Mouse (Mus musculus) cerebellum, adult 8-10 months (tissue): ENCODE measurements around the gene Ghrl.
"Not testable (repeated sequence)": the region's sequence is repeated elsewhere in the genome, so short reads cannot be mapped to it uniquely, and the experiment has no call there.

Experiments
- DNase-seq: peaks from one replicate; pipeline ENCODE4 v3.0.0; 2022

Ghrl gene

GRCm38 (mm10) chr6:113696582-113697221 lies 23.0 kb downstream of the Ghrl start, which contains the start of gene Tatdn2:
Gene Tatdn2, plus strand, starts transcription at chr6:113697050.
- peak; percentile 93 for DNase-seq

DNA sequence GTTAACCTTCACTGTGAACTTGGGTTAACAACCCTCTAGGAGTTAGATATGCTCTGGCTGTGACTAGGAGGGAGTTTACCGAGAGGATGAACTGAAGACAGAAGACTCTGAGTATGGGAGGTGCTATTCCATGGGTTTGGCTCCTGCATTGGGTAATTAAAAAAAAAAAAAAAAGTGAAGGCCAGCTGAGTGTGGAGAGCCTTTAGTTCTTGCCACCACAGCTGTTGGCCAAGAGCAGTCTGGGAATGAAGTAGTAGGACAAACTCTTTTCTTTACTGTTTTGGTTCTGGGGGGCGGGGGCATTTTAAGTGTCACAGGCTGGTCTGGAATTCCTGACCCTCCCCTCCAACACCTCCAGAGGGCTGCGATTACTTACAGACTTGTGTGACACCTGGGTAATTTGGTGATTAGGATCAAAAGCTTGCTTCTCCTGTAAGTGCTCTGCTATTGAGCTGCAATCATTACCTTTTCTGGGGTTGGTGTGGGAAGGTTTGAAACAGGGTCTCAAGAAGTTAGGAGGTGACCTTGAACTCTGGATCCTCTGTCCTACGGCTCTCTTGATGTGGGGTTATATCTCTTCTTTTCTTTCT lies 23.8 kb downstream of the Ghrl start:
- no peak for DNase-seq

GRCm38 (mm10) chr6:113695203-113695602 lies 24.5 kb downstream of the Ghrl start:
- DNase-seq, result no peak

DNA sequence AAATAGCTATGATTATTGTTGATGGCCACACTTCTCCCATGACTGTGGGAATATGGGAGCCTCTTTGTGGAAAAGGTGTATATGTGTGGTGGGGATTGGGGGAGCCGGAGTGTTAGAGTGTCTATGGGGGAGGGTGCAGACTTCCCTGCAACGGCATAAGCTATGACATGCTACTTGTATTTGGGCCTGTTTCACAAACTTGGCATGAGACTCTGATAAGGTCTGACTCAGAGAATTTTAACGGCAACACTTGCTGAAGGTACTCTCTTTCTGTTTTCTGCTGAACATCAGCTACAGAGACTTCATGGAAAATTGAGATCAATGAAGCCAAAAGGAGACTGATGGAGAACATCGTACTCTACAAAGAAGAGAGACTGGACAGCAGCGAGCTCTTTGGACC lies 26.3 kb downstream of the Ghrl start:
- no peak for DNase-seq

GRCm38 (mm10) chr6:113692661-113693133 lies 27.0 kb downstream of the Ghrl start:
- no peak for DNase-seq

DNA sequence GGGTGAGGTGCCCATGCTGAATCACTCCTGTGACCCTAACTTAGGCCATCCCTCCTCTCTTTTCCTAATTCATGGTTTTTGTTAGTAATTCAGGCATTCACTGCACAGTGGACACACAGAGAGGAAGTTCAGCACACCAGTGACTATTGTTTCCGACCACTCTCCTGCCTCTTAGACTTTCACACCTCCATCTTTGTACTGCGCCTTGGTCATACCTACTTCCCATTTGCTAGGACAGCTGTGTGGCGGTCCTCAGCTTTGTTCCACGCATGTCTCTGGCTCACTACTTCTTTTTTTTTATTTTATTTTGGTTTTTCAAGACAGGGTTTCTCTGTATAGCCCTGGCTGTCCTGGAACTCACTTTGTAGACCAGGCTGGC lies 28.6 kb downstream of the Ghrl start:
- no peak for DNase-seq

GRCm38 (mm10) chr6:113690400-113691083 lies 29.1 kb downstream of the Ghrl start:
- no peak for DNase-seq

- DNase-seq, result no peak
Measured at GRCm38 (mm10) chr6:113690008-113690399, 29.7 kb downstream of the Ghrl start.

DNA sequence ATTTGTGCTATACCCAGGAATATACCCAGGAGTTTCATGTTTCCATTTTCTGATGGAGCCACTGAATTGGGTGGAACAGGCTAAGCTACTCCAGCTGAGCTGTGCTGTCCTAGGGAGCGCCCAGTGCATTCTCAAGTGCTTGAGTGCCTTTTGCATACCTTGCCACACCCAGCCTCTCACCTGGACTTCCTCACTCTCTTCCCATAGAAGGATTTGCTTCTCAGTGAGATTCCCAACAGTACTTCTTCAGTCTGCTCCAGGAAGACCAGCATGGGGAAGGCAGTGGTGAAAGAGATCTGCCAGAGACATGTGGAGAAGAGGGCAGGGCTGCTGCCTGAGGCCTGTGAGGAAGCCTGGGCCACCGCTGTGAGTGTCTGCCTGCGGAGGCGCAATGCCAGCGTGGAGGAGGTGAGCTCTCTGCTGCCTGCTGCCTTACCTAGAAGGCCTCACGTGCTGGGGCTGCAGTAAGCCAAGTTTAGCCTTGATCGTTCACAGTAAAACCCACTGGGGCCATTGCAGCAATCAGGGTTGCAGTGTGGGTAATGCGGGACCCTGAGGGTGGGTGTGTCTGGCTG lies 33.0 kb downstream of the Ghrl start:
- peak; percentile 21 for DNase-seq

- DNase-seq, result no peak
Measured at GRCm38 (mm10) chr6:113683081-113683825, 36.4 kb downstream of the Ghrl start.

DNA sequence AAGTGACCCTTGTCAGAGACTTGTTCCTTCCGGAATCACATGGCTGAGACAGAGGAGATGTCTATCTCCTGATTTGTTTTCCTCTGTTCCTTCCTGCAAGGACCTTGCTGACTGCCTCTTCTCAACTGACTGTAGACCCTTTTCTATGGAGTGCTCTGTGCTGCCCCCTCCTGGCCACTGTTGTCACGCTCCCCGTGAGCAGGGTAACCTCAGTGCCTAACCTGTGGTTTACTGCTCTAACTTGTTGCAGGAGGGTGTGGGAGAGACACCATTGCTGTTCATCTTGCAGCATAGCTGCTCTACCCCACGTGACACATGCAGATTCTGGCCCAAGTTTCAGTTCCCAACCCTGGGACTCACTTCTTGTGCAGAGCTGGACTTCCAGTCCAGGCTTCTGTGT lies 38.4 kb downstream of the Ghrl start:
- DNase-seq, result peak; percentile 66

- no peak for DNase-seq
Measured at GRCm38 (mm10) chr6:113679993-113680566, 39.6 kb downstream of the Ghrl start.

DNA sequence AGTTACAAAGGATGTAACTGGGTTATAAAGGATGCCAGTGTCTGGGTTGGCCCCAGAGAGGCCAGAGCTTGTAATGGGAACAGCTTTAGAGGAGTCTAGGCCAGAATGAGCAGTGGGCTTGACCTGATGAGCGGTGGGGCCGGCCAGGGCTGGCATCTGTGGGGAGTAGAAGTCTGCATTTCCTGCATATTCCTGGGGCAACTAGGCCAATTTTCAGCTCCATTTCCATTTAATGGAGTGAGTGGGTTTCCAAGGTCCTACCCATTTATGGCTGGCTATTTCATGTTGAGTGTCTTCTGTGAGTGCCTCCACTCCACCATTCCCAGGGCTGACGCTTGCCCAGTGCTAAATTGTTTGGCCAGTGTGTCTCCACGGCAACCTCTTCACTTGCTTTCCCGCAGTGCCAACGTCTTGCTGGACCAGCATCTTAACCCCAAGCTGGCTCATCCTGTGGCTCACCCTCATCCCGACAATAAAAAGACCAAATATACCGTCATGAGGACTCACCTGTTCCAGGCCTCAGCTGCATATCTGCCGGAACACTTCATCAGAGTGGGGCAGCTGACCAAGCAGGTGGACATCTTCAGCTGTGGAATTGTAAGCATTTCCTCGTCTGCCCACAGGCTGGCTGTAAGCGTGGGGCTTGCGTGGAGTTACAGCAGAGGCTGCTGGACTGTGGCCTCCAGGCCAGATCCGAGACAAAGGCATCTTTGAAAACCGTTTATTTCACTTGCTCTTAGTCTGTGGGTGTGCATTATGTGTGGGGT lies 41.3 kb downstream of the Ghrl start:
- no peak for DNase-seq

- no peak for DNase-seq
Measured at GRCm38 (mm10) chr6:113677070-113677734, 42.5 kb downstream of the Ghrl start.

DNA sequence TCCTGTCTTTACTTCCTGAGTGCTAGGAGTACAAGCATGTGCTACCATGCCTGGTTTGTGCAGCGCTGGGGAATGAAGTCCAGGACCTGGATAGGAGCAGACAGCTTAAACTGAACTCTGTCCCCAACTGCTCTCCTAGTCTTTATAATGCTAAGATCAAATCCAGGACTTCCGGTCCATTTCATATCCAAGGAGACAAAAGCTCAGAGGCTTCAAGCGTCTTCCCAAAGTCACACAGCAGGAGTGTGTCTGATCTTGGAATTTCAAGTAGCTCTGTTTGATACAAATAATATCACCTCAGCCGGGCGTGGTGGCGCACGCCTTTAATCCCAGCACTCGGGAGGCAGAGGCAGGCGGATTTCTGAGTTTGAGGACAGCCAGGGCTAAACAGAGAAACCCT lies 43.7 kb downstream of the Ghrl start:
- DNase-seq, result no peak

DNA sequence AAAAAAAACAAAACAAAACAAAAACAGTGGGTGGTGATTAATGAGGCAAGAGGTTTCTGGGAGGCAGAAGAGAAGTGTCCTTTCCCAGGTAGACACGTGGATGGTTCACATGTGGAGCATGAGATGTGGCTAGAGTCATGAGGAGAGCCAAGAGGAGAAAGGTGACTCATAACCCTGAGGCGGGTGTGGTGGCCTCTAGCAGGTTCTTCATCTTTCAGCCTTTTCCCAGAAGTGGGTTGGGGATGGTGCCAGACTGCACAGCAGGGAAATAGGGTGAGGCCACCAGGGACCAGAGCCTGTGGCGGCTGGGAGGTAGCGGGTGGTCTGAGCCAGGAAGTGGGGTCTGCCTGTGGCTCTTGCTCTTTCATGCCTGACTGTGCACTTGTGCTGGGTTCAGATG lies 44.4 kb downstream of the Ghrl start:
- DNase-seq, result no peak

- no peak for DNase-seq
Measured at GRCm38 (mm10) chr6:113672989-113673388, 46.7 kb downstream of the Ghrl start.

DNA sequence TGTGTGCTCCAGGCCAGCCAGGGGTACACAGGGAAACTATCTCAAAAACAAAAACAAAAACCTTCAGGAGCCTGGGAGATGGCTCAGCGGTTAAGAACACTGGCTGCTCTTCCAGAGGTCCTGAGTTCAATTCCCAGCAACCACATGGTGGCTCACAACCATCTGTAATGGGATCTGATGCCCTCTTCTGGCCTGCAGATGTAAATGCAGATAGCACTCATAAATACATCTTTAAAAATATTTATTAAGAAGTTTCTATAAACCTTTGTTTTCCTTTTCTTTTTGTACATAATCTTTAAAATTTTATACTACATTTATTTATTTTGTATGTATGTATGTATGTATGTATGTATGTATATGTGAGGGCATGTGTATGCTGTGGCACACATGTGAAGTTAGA lies 47.7 kb downstream of the Ghrl start:
- not testable (repeated sequence) for DNase-seq

DNA sequence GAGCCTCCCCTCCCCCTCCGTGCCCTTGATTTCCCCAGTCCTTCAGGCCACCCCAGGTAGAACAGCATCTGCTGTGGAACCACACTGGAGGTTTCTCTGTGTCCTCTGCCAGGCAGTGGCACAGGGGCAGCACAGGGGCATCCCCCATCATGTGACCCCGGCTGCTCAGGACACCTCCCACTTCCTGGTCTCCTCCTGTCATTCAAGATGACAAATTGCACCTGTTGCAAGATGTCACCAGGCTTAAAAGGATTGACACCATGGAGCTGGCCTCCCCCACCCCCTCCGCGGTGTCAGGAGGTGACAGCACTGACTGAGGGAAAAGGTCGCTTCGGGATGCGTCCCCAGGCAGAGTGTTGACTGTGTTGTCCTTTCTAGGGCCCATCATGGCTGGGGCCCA lies 49.9 kb downstream of the Ghrl start:
- no peak for DNase-seq

- no peak for DNase-seq
Measured at GRCm38 (mm10) chr6:113668287-113669154, 51.2 kb downstream of the Ghrl start.
